Mouse (Mus musculus) neural tube, embryonic 13.5 days (tissue): ENCODE results near the gene Tbc1d7. TPM values are rescaled to one million over a fixed set of nuclear protein-coding genes. Genes with fewer than 3 reads are reported as not detected.

Source experiments
- ATAC-seq: fragments of 200-750 bp; cut with Nextera tagmentation; 2 replicates; pipeline ENCODE4 v1.8.0; 2017; ENCODE audit warnings: low read depth, mild to moderate bottlenecking, moderate TSS enrichment, moderate library complexity
- H3K27ac ChIP-seq: fragments of 300-500 bp; sonication (generic); replicated peaks from 2 replicates; pipeline ENCODE4 v1.5.1; 2015; ENCODE audit warnings: moderate library complexity, mild to moderate bottlenecking, inconsistent platforms
- H3K27me3 ChIP-seq: fragments of 300-500 bp; sonication (generic); 2 replicates; pipeline ENCODE4 v1.6.1; 2015; ENCODE audit warnings: mild to moderate bottlenecking, inconsistent platforms
- H3K36me3 ChIP-seq: fragments of 300-500 bp; sonication (generic); 2 replicates; pipeline ENCODE4 v1.6.1; 2015; ENCODE audit warnings: mild to moderate bottlenecking, inconsistent platforms
- H3K4me1 ChIP-seq: fragments of 300-500 bp; sonication (generic); replicated peaks from 2 replicates; pipeline ENCODE4 v1.6.1; 2015; ENCODE audit warnings: inconsistent platforms
- H3K4me2 ChIP-seq: fragments of 300-500 bp; sonication (generic); 2 replicates; pipeline ENCODE4 v1.6.1; 2015; ENCODE audit warnings: inconsistent platforms, mild to moderate bottlenecking, moderate library complexity
- H3K4me3 ChIP-seq: fragments of 300-500 bp; sonication (generic); 2 replicates; pipeline ENCODE4 v1.5.1; 2015; ENCODE audit warnings: mild to moderate bottlenecking, inconsistent platforms
- H3K9ac ChIP-seq: fragments of 300-500 bp; sonication (generic); 2 replicates; pipeline ENCODE4 v1.6.1; 2015; ENCODE audit warnings: moderate library complexity, mild to moderate bottlenecking, inconsistent platforms
- H3K9me3 ChIP-seq: fragments of 300-500 bp; sonication (generic); 2 replicates; pipeline ENCODE4 v1.6.1; 2016; ENCODE audit warnings: inconsistent platforms
- WGBS: fragments of 180-500 bp; shearing (Covaris S2); methylation state at CpG from one replicate; pipeline ENCODE4 v1.1.7; 2015; 5-methylcytosine and 5-hydroxymethylcytosine counted together
- polyA plus RNA-seq: library from polyadenylated mRNA; unstranded; fragments of >200 nt; fragmentation: Nextera tagmentation; extraction: Ambion mirVana; gene quantifications from 2 replicates; pipeline ENCODE4 v1.2.1, GENCODE M21; 2015

Tbc1d7 gene
- polyA plus RNA-seq, 1 experiment from 2014 or later, result 85.8 TPM

GRCm38 (mm10) chr13:43191290-43191689 lies 20.0 kb upstream of the Tbc1d7 start:
- ATAC-seq, result no peak
- H3K27me3 ChIP-seq, result no peaks in the 10 kb centered on the region
- peak overlapping the region; percentile 42; the same call in 1 of the 2 replicates for H3K9ac ChIP-seq
- H3K9me3 ChIP-seq, result no peaks in the 10 kb centered on the region
- peak overlapping the region; percentile 37; the same call in 1 of the 2 replicates for H3K4me2 ChIP-seq
- 22% methylated on average over 2 of the region's 2 CpGs for WGBS
- H3K27ac ChIP-seq, result no peak overlapping the region
- H3K36me3 ChIP-seq, result no peaks in the 10 kb centered on the region
- no peak overlapping the region for H3K4me3 ChIP-seq
- H3K4me1 ChIP-seq, result peaks cover 5% of the 10 kb centered on the region; the same call in 1 of the 2 replicates

GRCm38 (mm10) chr13:43187736-43188135 lies 16.4 kb upstream of the Tbc1d7 start:
- Histone ChIP-seq H3K9me3 (no peaks in the 10 kb centered on the region), H3K9ac (no peak overlapping the region), H3K36me3 (no peaks in the 10 kb centered on the region), H3K27ac (no peak overlapping the region), H3K27me3 (no peaks in the 10 kb centered on the region), H3K4me3 (no peak overlapping the region), H3K4me2 (no peak overlapping the region), H3K4me1 (peaks cover 13% of the 10 kb centered on the region)
- ATAC-seq, result no peak
- WGBS, result 93% methylated on average over 4 of the region's 4 CpGs

GRCm38 (mm10) chr13:43183248-43184055 lies 12.2 kb upstream of the Tbc1d7 start:
- peak; percentile 73; the same call in 1 of the 2 replicates for ATAC-seq
- H3K4me3 ChIP-seq, result peak overlapping the region; percentile 27
- WGBS, result 35% methylated on average over 8 of the region's 8 CpGs
- H3K27me3 ChIP-seq, result 0 out of 2 replicates have a peak, but pooled peaks cover 4% of the 10 kb centered on the region
- peak overlapping the region; percentile 39 for H3K27ac ChIP-seq
- peaks cover 13% of the 10 kb centered on the region for H3K4me1 ChIP-seq
- H3K9me3 ChIP-seq, result no peaks in the 10 kb centered on the region
- no peaks in the 10 kb centered on the region for H3K36me3 ChIP-seq
- H3K4me2 ChIP-seq, result peak overlapping the region; percentile 49
- 0 out of 2 replicates have a peak overlapping the region, but pooled peaks have one; percentile 23 for H3K9ac ChIP-seq

- peak overlapping the region; percentile 47 for H3K9ac ChIP-seq
- ATAC-seq, result peak; percentile 62
- 0 out of 2 replicates have a peak, but pooled peaks cover 4% of the 10 kb centered on the region for H3K27me3 ChIP-seq
- no peaks in the 10 kb centered on the region for H3K36me3 ChIP-seq
- peak overlapping the region; percentile 27 for H3K4me3 ChIP-seq
- H3K4me1 ChIP-seq, result peaks cover 13% of the 10 kb centered on the region
- 12% methylated on average over 14 of the region's 14 CpGs for WGBS
- peak overlapping the region; percentile 49 for H3K4me2 ChIP-seq
- no peak overlapping the region for H3K27ac ChIP-seq
- no peaks in the 10 kb centered on the region for H3K9me3 ChIP-seq
Measured at GRCm38 (mm10) chr13:43182465-43183201, 11.3 kb upstream of the Tbc1d7 start.

- H3K27ac ChIP-seq, result no peak overlapping the region
- WGBS, result 62% methylated on average over 7 of the region's 7 CpGs
- 0 out of 2 replicates have a peak, but pooled peaks cover 4% of the 10 kb centered on the region for H3K27me3 ChIP-seq
- no peak overlapping the region for H3K4me3 ChIP-seq
- no peak overlapping the region for H3K4me2 ChIP-seq
- no peak for ATAC-seq
- H3K9ac ChIP-seq, result no peak overlapping the region
- H3K36me3 ChIP-seq, result no peaks in the 10 kb centered on the region
- H3K9me3 ChIP-seq, result no peaks in the 10 kb centered on the region
- H3K4me1 ChIP-seq, result peaks cover 13% of the 10 kb centered on the region
Measured at GRCm38 (mm10) chr13:43181104-43181503, 9.8 kb upstream of the Tbc1d7 start.

GRCm38 (mm10) chr13:43177317-43177716 lies 6.0 kb upstream of the Tbc1d7 start:
- 90% methylated on average over 7 of the region's 7 CpGs for WGBS
- H3K9me3 ChIP-seq, result no peaks in the 10 kb centered on the region
- no peak overlapping the region for H3K4me2 ChIP-seq
- ATAC-seq, result no peak
- H3K27ac ChIP-seq, result no peak overlapping the region
- H3K9ac ChIP-seq, result no peak overlapping the region
- H3K4me1 ChIP-seq, result peaks cover 1% of the 10 kb centered on the region; the same call in 1 of the 2 replicates
- H3K36me3 ChIP-seq, result no peaks in the 10 kb centered on the region
- 0 out of 2 replicates have a peak, but pooled peaks cover 4% of the 10 kb centered on the region for H3K27me3 ChIP-seq
- H3K4me3 ChIP-seq, result no peak overlapping the region

GRCm38 (mm10) chr13:43176676-43177075 lies 5.4 kb upstream of the Tbc1d7 start:
- H3K9ac ChIP-seq, result no peak overlapping the region
- H3K9me3 ChIP-seq, result no peaks in the 10 kb centered on the region
- H3K4me1 ChIP-seq, result peaks cover 7% of the 10 kb centered on the region
- no peaks in the 10 kb centered on the region for H3K27me3 ChIP-seq
- no peak overlapping the region for H3K4me2 ChIP-seq
- no peaks in the 10 kb centered on the region for H3K36me3 ChIP-seq
- 90% methylated on average over 3 of the region's 3 CpGs for WGBS
- no peak overlapping the region for H3K27ac ChIP-seq
- no peak for ATAC-seq
- H3K4me3 ChIP-seq, result no peak overlapping the region

- Histone ChIP-seq H3K4me3 (no peak overlapping the region), H3K9me3 (no peaks in the 10 kb centered on the region), H3K36me3 (peaks cover 7% of the 10 kb centered on the region), H3K27ac (no peak overlapping the region), H3K4me1 (peaks cover 14% of the 10 kb centered on the region), H3K27me3 (no peaks in the 10 kb centered on the region), H3K9ac (no peak overlapping the region), H3K4me2 (no peak overlapping the region)
- WGBS, result 20% methylated on average over 9 of the region's 9 CpGs
- no peak for ATAC-seq
Measured at GRCm38 (mm10) chr13:43173262-43173661, 2.0 kb upstream of the Tbc1d7 start.

- Histone ChIP-seq H3K4me3 (peak overlapping the region; percentile 67), H3K9me3 (no peaks in the 10 kb centered on the region), H3K27me3 (no peaks in the 10 kb centered on the region), H3K4me1 (peaks cover 14% of the 10 kb centered on the region), H3K36me3 (peaks cover 10% of the 10 kb centered on the region), H3K9ac (peak overlapping the region; percentile 91), H3K27ac (0 out of 2 replicates have a peak overlapping the region, but pooled peaks have one; percentile 87), H3K4me2 (peak overlapping the region; percentile 68)
- 37% methylated on average over 14 of the region's 14 CpGs for WGBS
- 0 out of 2 replicates have a peak, but pooled peaks have one; percentile 10 for ATAC-seq
Measured at GRCm38 (mm10) chr13:43172036-43172713, 874 bp upstream of the Tbc1d7 start.

GRCm38 (mm10) chr13:43167721-43168120 lies 3.6 kb downstream of the Tbc1d7 start:
- Histone ChIP-seq H3K27me3 (no peaks in the 10 kb centered on the region), H3K27ac (no peak overlapping the region), H3K4me3 (no peak overlapping the region), H3K4me2 (no peak overlapping the region), H3K4me1 (peaks cover 14% of the 10 kb centered on the region), H3K36me3 (peaks cover 49% of the 10 kb centered on the region), H3K9ac (no peak overlapping the region), H3K9me3 (no peaks in the 10 kb centered on the region)
- no peak for ATAC-seq
- WGBS, result 80% methylated on average over 9 of the region's 9 CpGs

- Histone ChIP-seq H3K4me1 (peaks cover 17% of the 10 kb centered on the region), H3K4me2 (no peak overlapping the region), H3K36me3 (peaks cover 30% of the 10 kb centered on the region), H3K4me3 (no peak overlapping the region), H3K9me3 (no peaks in the 10 kb centered on the region), H3K9ac (no peak overlapping the region), H3K27ac (peak overlapping the region; percentile 86), H3K27me3 (no peaks in the 10 kb centered on the region)
- 46% methylated on average over 3 of the region's 3 CpGs for WGBS
- no peak for ATAC-seq
Measured at GRCm38 (mm10) chr13:43159429-43159828, 11.9 kb downstream of the Tbc1d7 start.
